Mouse (Mus musculus) hindbrain, embryonic 11.5 days (tissue): Measurements from ENCODE around the gene Gclc. TPM values are rescaled to one million over a fixed set of nuclear protein-coding genes. Genes with fewer than 3 reads are reported as not detected.

Source experiments
- ATAC-seq: fragments of 200-750 bp; cut with Nextera tagmentation; 2 replicates; pipeline ENCODE4 v1.8.0; 2017; ENCODE audit warnings: mild to moderate bottlenecking, moderate TSS enrichment, moderate library complexity; ENCODE audit not compliant: low FRiP score
- DNase-seq: peaks from one replicate; pipeline ENCODE4 v3.0.0-alpha.2; 2015; ENCODE audit warnings: low spot score
- H3K27ac ChIP-seq: fragments of 300-500 bp; sonication (generic); 2 replicates; pipeline ENCODE4 v1.5.1; 2014; ENCODE audit warnings: mild to moderate bottlenecking, low read depth, low read length
- H3K27me3 ChIP-seq: fragments of 300-500 bp; sonication (generic); 2 replicates; pipeline ENCODE4 v1.6.1; 2014; ENCODE audit warnings: mild to moderate bottlenecking, low read length, moderate library complexity, mixed read lengths; ENCODE audit not compliant: control insufficient read depth, insufficient read depth
- H3K36me3 ChIP-seq: fragments of 300-500 bp; sonication (generic); 2 replicates; pipeline ENCODE4 v1.6.1; 2014; ENCODE audit warnings: mild to moderate bottlenecking, low read length, moderate library complexity, mixed read lengths; ENCODE audit not compliant: control insufficient read depth, insufficient read depth
- H3K4me1 ChIP-seq: fragments of 300-500 bp; sonication (generic); replicated peaks from 2 replicates; pipeline ENCODE4 v1.6.1; 2014; ENCODE audit warnings: low read length, mixed read lengths; ENCODE audit not compliant: control insufficient read depth, insufficient read depth
- H3K4me2 ChIP-seq: fragments of 300-500 bp; sonication (generic); replicated peaks from 2 replicates; pipeline ENCODE4 v1.6.1; 2014; ENCODE audit warnings: mild to moderate bottlenecking, low read depth, low read length
- H3K4me3 ChIP-seq: fragments of 300-500 bp; sonication (generic); 2 replicates; pipeline ENCODE4 v1.5.1; 2014; ENCODE audit warnings: low read depth, low read length
- H3K9ac ChIP-seq: fragments of 300-500 bp; sonication (generic); 2 replicates; pipeline ENCODE4 v1.6.1; 2014; ENCODE audit warnings: low read depth, low read length
- H3K9me3 ChIP-seq: fragments of 300-500 bp; sonication (generic); 2 replicates; pipeline ENCODE4 v1.6.1; 2016; ENCODE audit warnings: low read length; ENCODE audit not compliant: control insufficient read depth
- WGBS: fragments of 180-500 bp; shearing (Covaris S2); extraction: QIAGEN DNeasy Blood & Tissue Kit; methylation state at CpG from one replicate; pipeline ENCODE4 v1.1.7; 2014; 5-methylcytosine and 5-hydroxymethylcytosine counted together
- polyA plus RNA-seq: library from polyadenylated mRNA; unstranded; fragments of >200 nt; fragmentation: Nextera tagmentation; extraction: Ambion mirVana; gene quantifications from 2 replicates; pipeline ENCODE4 v1.2.1, GENCODE M21; 2014

The Gclc gene
- polyA plus RNA-seq, 1 experiment from 2014 or later, result 19.5 TPM

GRCm38 (mm10) chr9:77835756-77836155 is 81.4 kb downstream of the Gclc start:
- H3K9me3 ChIP-seq, result no peaks in the 10 kb centered on the region
- no peak overlapping the region for H3K9ac ChIP-seq
- no peak for DNase-seq
- 85% methylated on average over 1 of the region's 1 CpGs for WGBS
- no peak for ATAC-seq
- no peaks in the 10 kb centered on the region for H3K4me1 ChIP-seq
- no peak overlapping the region for H3K4me3 ChIP-seq
- no peaks in the 10 kb centered on the region for H3K27me3 ChIP-seq
- H3K27ac ChIP-seq, result no peak overlapping the region
- no peaks in the 10 kb centered on the region for H3K36me3 ChIP-seq
- H3K4me2 ChIP-seq, result no peak overlapping the region

- Histone ChIP-seq H3K9ac (no peak overlapping the region), H3K4me1 (no peaks in the 10 kb centered on the region), H3K9me3 (no peaks in the 10 kb centered on the region), H3K27me3 (no peaks in the 10 kb centered on the region), H3K27ac (no peak overlapping the region), H3K4me3 (no peak overlapping the region), H3K4me2 (no peak overlapping the region), H3K36me3 (no peaks in the 10 kb centered on the region)
- no peak for DNase-seq
- WGBS, result 62% methylated on average over 5 of the region's 5 CpGs
- no peak for ATAC-seq
Measured at GRCm38 (mm10) chr9:77838586-77838985, 84.3 kb downstream of the Gclc start.

Other genes starting within 250 kb of the Gclc start
- gene Lrrc1, start 209.7 kb upstream of the Gclc start, polyA plus RNA-seq, result 9.0 and 10.2 TPM in 2 replicates
- 1.1 and 1.6 TPM in 2 replicates for gene Klhl31, start 118.0 kb upstream of the Gclc start, polyA plus RNA-seq
- 85.1 and 91.5 TPM in 2 replicates for gene Elovl5, start 162.8 kb downstream of the Gclc start, polyA plus RNA-seq